Mouse (Mus musculus) E14TG2a.4 (cell line): ENCODE results near the gene Pofut2.

ENCODE experiments used
- CTCF ChIP-seq: conservative IDR thresholded peaks from 2 replicates; pipeline ENCODE4 v1.5.1; 2014; ENCODE audit warnings: low read length
- NANOG ChIP-seq: IDR thresholded peaks from 2 replicates; pipeline ENCODE4 v1.6.1; 2014; ENCODE audit warnings: borderline replicate concordance, low read length, mixed read lengths

- TF ChIP-seq CTCF: no peak
- TF ChIP-seq NANOG: no peak
Observed at GRCm38 (mm10) chr10:77222963-77223552, 36.0 kb upstream of the Pofut2 start.
